Mouse (Mus musculus) MEL (cell line): ENCODE results near the gene Galp.

Source experiments
- CTCF ChIP-seq, 3 experiments: IDR thresholded peaks in 2 of 3; conservative IDR thresholded peaks in 1 of 3; 2 replicates each; pipeline ENCODE4 v1.5.1; 2011 to 2012; ENCODE audit warnings: low read length in 3 of 3, low read depth in 2 of 3, mild to moderate bottlenecking in 2 of 3, improper control_type of control experiment in 1 of 3, inconsistent platforms in 1 of 3, mixed read lengths in 1 of 3, moderate library complexity in 1 of 3; ENCODE audit not compliant: control insufficient read depth in 1 of 3, insufficient read depth in 1 of 3, poor library complexity in 1 of 3, severe bottlenecking in 1 of 3
- GABPA ChIP-seq: IDR thresholded peaks from 2 replicates; pipeline ENCODE4 v1.6.1; 2012; ENCODE audit warnings: low read depth, mild to moderate bottlenecking, inconsistent platforms, low read length, improper control_type of control experiment, moderate library complexity
- POLR2A ChIP-seq, 2 experiments: IDR thresholded peaks; 2 replicates each; pipeline ENCODE4 v1.6.1; 2011 to 2012; ENCODE audit warnings: low read length in 2 of 2, mild to moderate bottlenecking in 2 of 2, control low read depth in 1 of 2, improper control_type of control experiment in 1 of 2, low read depth in 1 of 2, moderate library complexity in 1 of 2; ENCODE audit not compliant: control insufficient read depth in 1 of 2, insufficient read depth in 1 of 2, poor library complexity in 1 of 2
- TCF12 ChIP-seq: IDR thresholded peaks from 2 replicates; pipeline ENCODE4 v1.6.1; 2014; ENCODE audit warnings: low read depth, mild to moderate bottlenecking, inconsistent platforms, low read length, improper control_type of control experiment, moderate library complexity
- USF1 ChIP-seq: IDR thresholded peaks from 2 replicates; pipeline ENCODE4 v1.6.1; 2014; ENCODE audit warnings: low read depth, mild to moderate bottlenecking, inconsistent platforms, low read length, improper control_type of control experiment, moderate library complexity
- USF2 ChIP-seq, 2 experiments: IDR thresholded peaks; 2 replicates each; pipeline ENCODE4 v1.6.1; 2011 to 2012; ENCODE audit warnings: improper control_type of control experiment in 2 of 2, low read length in 2 of 2, borderline replicate concordance in 1 of 2, inconsistent platforms in 1 of 2, low read depth in 1 of 2, mild to moderate bottlenecking in 1 of 2; ENCODE audit not compliant: insufficient read depth in 1 of 2

DNA sequence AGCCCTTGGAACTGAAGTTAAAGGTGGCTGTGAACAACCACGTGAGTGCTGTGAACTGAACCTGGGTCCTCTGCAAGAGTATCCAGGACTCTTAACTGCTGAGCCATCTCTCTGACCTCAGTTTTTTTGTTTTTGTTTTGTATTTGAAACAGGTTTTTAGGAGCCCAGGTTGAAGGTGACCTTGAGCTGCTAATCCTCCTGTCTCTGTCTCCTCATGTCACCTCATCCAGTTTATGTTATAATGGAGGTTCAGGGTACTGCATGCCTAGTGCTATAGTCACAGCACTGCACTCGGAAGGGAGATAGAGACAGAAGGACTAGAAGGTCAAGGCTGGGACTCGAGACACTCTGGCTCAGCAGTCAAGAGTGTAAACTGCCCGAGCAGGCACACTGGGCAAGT is 34.7 kb upstream of the Galp start:
- TF ChIP-seq CTCF (IDR thresholded peaks at IDR 0.05 in 2 of 3, conservative IDR thresholded peaks at IDR 0.05 in 1 of 3; ENCODE audit: control insufficient read depth in 1 of 3, insufficient read depth in 1 of 3, low read depth in 2 of 3, low read length in 3 of 3, poor library complexity in 1 of 3, severe bottlenecking in 1 of 3) = no peak
- TF ChIP-seq POLR2A (IDR thresholded peaks at IDR 0.05; ENCODE audit: control insufficient read depth in 1 of 2, insufficient read depth in 1 of 2, low read depth in 1 of 2, low read length in 2 of 2, poor library complexity in 1 of 2) = no peak
- TF ChIP-seq GABPA = no peak
- no peak for TF ChIP-seq USF2 (IDR thresholded peaks at IDR 0.05; ENCODE audit: borderline replicate concordance in 1 of 2, insufficient read depth in 1 of 2, low read depth in 1 of 2, low read length in 2 of 2)
- TF ChIP-seq USF1 = no peak
- no peak for TF ChIP-seq TCF12
